Comparison of ENCODE assay signal across 8 mouse cellular contexts in the genomic region with DNA sequence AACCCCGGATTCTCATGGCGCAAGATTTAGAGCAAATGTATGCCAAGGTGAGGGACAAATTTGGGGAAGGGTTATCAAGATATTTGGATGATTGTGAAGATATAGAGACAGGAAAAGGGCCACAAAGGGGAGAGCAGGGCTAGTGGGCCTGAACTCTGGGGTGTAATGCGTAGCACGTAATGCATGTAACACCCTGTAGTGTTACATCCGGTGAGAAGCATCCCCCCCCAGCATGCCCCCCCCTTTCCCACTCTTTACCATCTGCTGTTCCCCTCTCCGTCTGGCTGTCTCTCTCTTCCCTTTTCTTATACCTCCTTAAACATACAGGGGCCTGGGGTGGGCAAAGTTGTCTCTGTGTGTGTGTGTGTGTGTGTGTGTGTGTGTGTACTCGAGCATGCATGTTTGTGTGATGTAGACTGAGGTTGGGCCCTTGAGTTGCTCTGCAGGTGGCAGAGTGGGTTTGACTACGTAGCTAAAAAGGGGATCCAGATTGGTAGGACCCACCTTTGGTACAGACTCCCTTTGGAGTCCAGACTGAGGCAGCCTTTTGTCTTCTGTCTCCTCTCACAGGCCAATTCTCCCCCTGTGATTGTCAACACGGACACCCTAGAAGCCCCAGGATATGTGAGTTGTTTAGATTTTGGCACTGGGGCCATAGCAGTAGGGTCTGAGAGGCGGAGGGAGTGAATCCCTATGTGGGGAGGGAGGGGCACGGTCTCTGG. TPM values are rescaled to one million over a fixed set of nuclear protein-coding genes. Genes with fewer than 3 reads are reported as not detected.
DNase-seq lines count a peak whose midpoint lies in the region; ATAC-seq and TF ChIP-seq lines count a peak whose summit lies in the region.

No protein-coding gene starts in this region.

- no peak for DNase-seq in heart, adult 9 months (ENCODE audit: low spot score in 2 of 2)
- no peak for DNase-seq in right cerebral cortex, postnatal 25 days
- DNase-seq in left cerebral cortex, postnatal 25 days (ENCODE audit: low spot score in 2 of 2) = no peak

- H3K9ac ChIP-seq in heart, embryonic 14.5 days (ENCODE audit: low read length) = no peak overlapping the region
- H3K9ac ChIP-seq in midbrain, embryonic 12.5 days (replicated peaks) = peak overlapping the region; percentile 57

- peak overlapping the region; percentile 57 for H3K4me2 ChIP-seq in heart, embryonic 14.5 days (ENCODE audit: low read length)
- peak overlapping the region; percentile 68 for H3K4me2 ChIP-seq in midbrain, embryonic 12.5 days (replicated peaks)

- no peak for TF ChIP-seq CTCF in E14TG2a.4 (conservative IDR thresholded peaks at IDR 0.05; ENCODE audit: low read length)

- 57% methylated on average over 11 of the region's 11 CpGs for WGBS in heart, embryonic 14.5 days
- 26% methylated on average over 11 of the region's 11 CpGs for WGBS in midbrain, embryonic 12.5 days

- ATAC-seq in heart, embryonic 14.5 days (ENCODE audit: insufficient number of reproducible peaks, insufficient read depth, low FRiP score, low read depth) = no peak
- peak; percentile 25; the same call in 1 of the 2 replicates for ATAC-seq in granulocyte monocyte progenitor cell, adult 5-6 weeks (replicated peaks; ENCODE audit: poor library complexity, severe bottlenecking)
- peak; percentile 45 for ATAC-seq in midbrain, embryonic 12.5 days (ENCODE audit: low FRiP score, low read depth)
- no peak for ATAC-seq in frontal cortex, adult (ENCODE audit: low TSS enrichment)

- H3K9me3 ChIP-seq in heart, embryonic 14.5 days (ENCODE audit: control insufficient read depth, low read length) = no peaks in the 10 kb centered on the region
- no peaks in the 10 kb centered on the region for H3K9me3 ChIP-seq in E14TG2a.4 (ENCODE audit: low read length)
- no peaks in the 10 kb centered on the region for H3K9me3 ChIP-seq in midbrain, embryonic 12.5 days

- intact Hi-C loops in left cerebral cortex, postnatal 25 days (cut with DNase I) = no loop called here

- H3K27me3 ChIP-seq in heart, embryonic 14.5 days (ENCODE audit: control insufficient read depth, insufficient read depth, low read length) = no peaks in the 10 kb centered on the region
- peaks cover 24% of the 10 kb centered on the region for H3K27me3 ChIP-seq in E14TG2a.4 (ENCODE audit: insufficient read depth, low read length)
- no peaks in the 10 kb centered on the region for H3K27me3 ChIP-seq in midbrain, embryonic 12.5 days

- H3K4me1 ChIP-seq in heart, embryonic 14.5 days (ENCODE audit: control insufficient read depth in 2 of 2, insufficient read depth in 2 of 2, low read length in 2 of 2) = peaks cover 31 to 38% of the 10 kb centered on the region in 2 experiments
- peaks cover 61% of the 10 kb centered on the region for H3K4me1 ChIP-seq in E14TG2a.4 (replicated peaks; ENCODE audit: low read depth, low read length)
- H3K4me1 ChIP-seq in midbrain, embryonic 12.5 days = peaks cover 56% of the 10 kb centered on the region

- H3K4me3 ChIP-seq in heart, embryonic 14.5 days (ENCODE audit: control insufficient read depth in 1 of 2, insufficient read depth in 1 of 2, low read depth in 1 of 2, low read length in 2 of 2) = no peak overlapping the region; a peak in 1 of 4 replicates
- 0 out of 2 replicates have a peak overlapping the region, but pooled peaks have one; percentile 71 for H3K4me3 ChIP-seq in E14TG2a.4 (replicated peaks; ENCODE audit: low read length)
- H3K4me3 ChIP-seq in midbrain, embryonic 12.5 days = peak overlapping the region; percentile 41

- H3K27ac ChIP-seq in heart, embryonic 14.5 days (replicated peaks in 1 of 2; ENCODE audit: control insufficient read depth in 1 of 2, insufficient read depth in 1 of 2, low read depth in 2 of 2, low read length in 2 of 2) = no peak overlapping the region
- H3K27ac ChIP-seq in midbrain, embryonic 12.5 days (replicated peaks) = peak overlapping the region; percentile 97

- H3K36me3 ChIP-seq in heart, embryonic 14.5 days (ENCODE audit: control insufficient read depth, insufficient read depth, low read length) = peaks cover 31% of the 10 kb centered on the region
- peaks cover 14% of the 10 kb centered on the region for H3K36me3 ChIP-seq in E14TG2a.4 (ENCODE audit: insufficient read depth, low read length)
- H3K36me3 ChIP-seq in midbrain, embryonic 12.5 days = peaks cover 30% of the 10 kb centered on the region

RNA-seq across cellular contexts. Expression of a gene that starts 13.2 kb away (rescaled TPM):
- polyA plus RNA-seq in heart, embryonic 14.5 days (2014; fragmentation: Nextera tagmentation; extraction: Ambion mirVana) = 3.4 and 6.0 TPM in 2 replicates
- 11.4 and 12.3 TPM in 2 replicates for total RNA-seq in granulocyte monocyte progenitor cell, adult 5-6 weeks (2014; fragmentation: Nextera tagmentation)
- 1.3 and 3.5 TPM in 2 replicates for total RNA-seq in granulocyte monocyte progenitor cell, adult 5-6 weeks (2017)
- polyA plus RNA-seq in midbrain, embryonic 12.5 days (2016; fragmentation: Nextera tagmentation; extraction: Ambion mirVana) = 23.9 and 30.2 TPM in 2 replicates
- 100 to 1,000 TPM; 931 to 954 TPM for total RNA-seq in left cerebral cortex, postnatal 25 days (2021)

RNA-seq across cellular contexts. Expression of a gene that starts 14.8 kb away (rescaled TPM):
- polyA plus RNA-seq in heart, embryonic 14.5 days (2014; fragmentation: Nextera tagmentation; extraction: Ambion mirVana) = 185 and 198 TPM in 2 replicates
- total RNA-seq in granulocyte monocyte progenitor cell, adult 5-6 weeks (2014; fragmentation: Nextera tagmentation) = 39.7 and 55.8 TPM in 2 replicates
- 40.3 and 42.1 TPM in 2 replicates for total RNA-seq in granulocyte monocyte progenitor cell, adult 5-6 weeks (2017)
- 50.7 and 57.9 TPM in 2 replicates for polyA plus RNA-seq in midbrain, embryonic 12.5 days (2016; fragmentation: Nextera tagmentation; extraction: Ambion mirVana)
- total RNA-seq in left cerebral cortex, postnatal 25 days (2021) = 10 to 100 TPM; 57.4 to 59.3 TPM

RNA-seq across cellular contexts. Expression of a gene that starts 23.9 kb away (rescaled TPM):
- polyA plus RNA-seq in heart, embryonic 14.5 days (2014; fragmentation: Nextera tagmentation; extraction: Ambion mirVana) = not detected in 2 replicates
- not detected in 2 replicates for total RNA-seq in granulocyte monocyte progenitor cell, adult 5-6 weeks (2014; fragmentation: Nextera tagmentation)
- total RNA-seq in granulocyte monocyte progenitor cell, adult 5-6 weeks (2017) = not detected in 2 replicates
- polyA plus RNA-seq in midbrain, embryonic 12.5 days (2016; fragmentation: Nextera tagmentation; extraction: Ambion mirVana) = 0.33 and 0.89 TPM in 2 replicates
- total RNA-seq in left cerebral cortex, postnatal 25 days (2021) = 1 to 10 TPM; 1.7 to 3.1 TPM

RNA-seq across cellular contexts. Expression of a gene that starts 29.6 kb away (rescaled TPM):
- polyA plus RNA-seq in heart, embryonic 14.5 days (2014; fragmentation: Nextera tagmentation; extraction: Ambion mirVana) = 15.0 and 16.6 TPM in 2 replicates
- 4.6 and 24.5 TPM in 2 replicates for total RNA-seq in granulocyte monocyte progenitor cell, adult 5-6 weeks (2014; fragmentation: Nextera tagmentation)
- total RNA-seq in granulocyte monocyte progenitor cell, adult 5-6 weeks (2017) = 16.1 and 18.0 TPM in 2 replicates
- polyA plus RNA-seq in midbrain, embryonic 12.5 days (2016; fragmentation: Nextera tagmentation; extraction: Ambion mirVana) = 45.3 and 49.2 TPM in 2 replicates
- 10 to 100 TPM; 26.1 to 32.2 TPM for total RNA-seq in left cerebral cortex, postnatal 25 days (2021)

RNA-seq across cellular contexts. Expression of a gene that starts 34.4 kb away (rescaled TPM):
- 22.2 and 27.5 TPM in 2 replicates for polyA plus RNA-seq in heart, embryonic 14.5 days (2014; fragmentation: Nextera tagmentation; extraction: Ambion mirVana)
- total RNA-seq in granulocyte monocyte progenitor cell, adult 5-6 weeks (2014; fragmentation: Nextera tagmentation) = 41.7 and 45.8 TPM in 2 replicates
- 30.2 and 32.3 TPM in 2 replicates for total RNA-seq in granulocyte monocyte progenitor cell, adult 5-6 weeks (2017)
- 89.4 and 96.5 TPM in 2 replicates for polyA plus RNA-seq in midbrain, embryonic 12.5 days (2016; fragmentation: Nextera tagmentation; extraction: Ambion mirVana)
- total RNA-seq in left cerebral cortex, postnatal 25 days (2021) = 10 to 100 TPM; 44.6 to 47.5 TPM

Comparison
In these comparisons a context has a peak if more than half of its experiments do, and no peak if none do; other contexts are left out.
1. ATAC-seq: peak in granulocyte monocyte progenitor cell, adult 5-6 weeks (single experiment) and midbrain, embryonic 12.5 days (single experiment); none in heart, embryonic 14.5 days (single experiment) and frontal cortex, adult (single experiment).
2. H3K4me3 ChIP-seq: peak in E14TG2a.4 (single experiment) and midbrain, embryonic 12.5 days (single experiment); none in heart, embryonic 14.5 days (0 of 2).
3. RNA of a gene that starts 13.2 kb away (total RNA-seq): 931 to 954 TPM in left cerebral cortex, postnatal 25 days; 1.3 to 12.3 TPM in granulocyte monocyte progenitor cell, adult 5-6 weeks; every median in the first group is over 10 times any median in the second.